Mouse (Mus musculus) ES-E14 (cell line): ENCODE measurements around the gene Plxnd1.

Experiments
- CHD2 ChIP-seq: IDR thresholded peaks from 2 replicates; pipeline ENCODE4 v1.6.1; 2014; ENCODE audit warnings: mild to moderate bottlenecking, low read depth, low read length, inconsistent platforms
- HCFC1 ChIP-seq: IDR thresholded peaks from 2 replicates; pipeline ENCODE4 v1.6.1; 2012; ENCODE audit warnings: low read length, inconsistent platforms, borderline replicate concordance; ENCODE audit not compliant: insufficient read depth
- MAFK ChIP-seq: IDR thresholded peaks from 2 replicates; pipeline ENCODE4 v1.6.1; 2014; ENCODE audit warnings: mild to moderate bottlenecking, low read depth, low read length, inconsistent platforms; ENCODE audit not compliant: insufficient read depth
- ZC3H11A ChIP-seq: IDR thresholded peaks from 2 replicates; pipeline ENCODE4 v1.6.1; 2012; ENCODE audit warnings: low read depth, mild to moderate bottlenecking, inconsistent platforms, low read length, borderline replicate concordance
- ZNF384 ChIP-seq: IDR thresholded peaks from 2 replicates; pipeline ENCODE4 v1.6.1; 2012; ENCODE audit warnings: low read depth, low read length, inconsistent platforms

DNA sequence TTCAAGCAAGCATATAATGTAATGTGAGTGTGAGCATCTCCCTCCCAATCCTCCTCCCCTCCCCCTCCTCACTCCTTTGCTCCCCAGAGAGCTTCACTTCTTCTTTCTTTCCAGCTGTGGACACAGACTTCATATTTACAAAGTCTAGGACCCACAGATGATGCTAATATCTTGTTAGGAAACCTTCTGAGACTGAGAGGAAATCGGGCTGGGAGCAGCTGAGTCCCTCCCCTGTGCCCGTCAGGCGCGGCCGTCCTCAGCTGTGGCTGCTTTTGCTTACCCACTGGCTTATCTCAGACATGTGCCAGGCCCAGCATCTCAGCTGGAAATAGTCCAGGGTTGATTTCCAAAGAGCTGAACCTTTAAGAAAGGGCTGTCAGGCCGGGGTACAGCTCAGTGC lies 48.4 kb downstream of the Plxnd1 start:
- TF ChIP-seq ZC3H11A = no peak
- TF ChIP-seq MAFK = no peak
- no peak for TF ChIP-seq CHD2
- no peak for TF ChIP-seq HCFC1
- no peak for TF ChIP-seq ZNF384
